Mouse (Mus musculus): ENCODE measurements at regions not wholly inside any gene's neighbourhood (a gene's known extent, or its start where the extent isn't known, plus 50 kb on each side); places are given as distances from the start of the nearest gene placed in this dataset.

GRCm38 (mm10) chr5:108903134-108903923 is 50.9 kb upstream of the Vmn2r9 start:
- peak; percentile 4 for DNase-seq

All from kidney, adult 11 months (tissue).